Mouse (Mus musculus): ENCODE data around the gene Plekhs1.
"Not testable (repeated sequence)": the region's sequence is repeated elsewhere in the genome, so short reads cannot be mapped to it uniquely, and the experiment has no call there.

DNA sequence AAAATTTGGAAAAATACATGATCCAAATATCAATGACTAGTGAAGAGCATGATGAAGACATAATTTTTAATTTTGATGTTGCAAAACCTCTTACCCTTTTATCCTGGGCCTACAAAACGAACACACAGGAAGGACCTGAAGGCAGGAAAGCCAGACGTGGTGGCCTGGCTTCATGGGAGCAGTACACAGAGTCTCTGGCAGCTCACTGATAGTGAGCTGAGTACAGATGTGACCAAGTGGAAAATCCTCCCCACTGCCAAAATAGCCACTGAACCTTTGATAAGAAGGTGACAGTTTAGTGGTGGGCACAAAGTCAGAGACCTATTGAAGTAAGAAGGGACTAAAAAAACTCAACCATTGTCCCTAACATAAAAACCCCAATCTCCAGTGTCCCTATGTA is 52.1 kb downstream of the Plekhs1 start:
- TF ChIP-seq EP300, CTCF (IDR thresholded peaks at IDR 0.05; ENCODE audit: low read depth): not testable (repeated sequence)
